Mouse (Mus musculus): ENCODE results near the gene Kcnj3. TPM values are rescaled to one million over a fixed set of nuclear protein-coding genes. Genes with fewer than 3 reads are reported as not detected.

Gene Kcnj3
- polyA plus RNA-seq, 1 experiment from 2014 or later: 7.5 TPM

- H3K4me3 ChIP-seq (replicated peaks; ENCODE audit: low read depth, low read length): no peak overlapping the region
- no peaks in the 10 kb centered on the region for H3K27me3 ChIP-seq (ENCODE audit: control insufficient read depth, insufficient read depth, low read length)
- no peak overlapping the region for H3K4me2 ChIP-seq (ENCODE audit: low read length)
- DNase-seq (peak; percentile 22), ATAC-seq (ENCODE audit: low FRiP score, low TSS enrichment) (no peak)
- WGBS: 63% methylated on average over 4 of the region's 4 CpGs
- no peak overlapping the region for H3K27ac ChIP-seq (replicated peaks; ENCODE audit: low read depth, low read length)
- no peaks in the 10 kb centered on the region for H3K9me3 ChIP-seq (ENCODE audit: control insufficient read depth, low read length)
- H3K36me3 ChIP-seq (ENCODE audit: control insufficient read depth, insufficient read depth, low read length): no peaks in the 10 kb centered on the region
- no peak overlapping the region for H3K9ac ChIP-seq (replicated peaks; ENCODE audit: low read length)
- no peaks in the 10 kb centered on the region for H3K4me1 ChIP-seq (ENCODE audit: control insufficient read depth, insufficient read depth, low read length)
Observed at GRCm38 (mm10) chr2:55558368-55558985, 122.7 kb downstream of the Kcnj3 start.

GRCm38 (mm10) chr2:55569291-55569690 is 133.5 kb downstream of the Kcnj3 start:
- Histone ChIP-seq H3K9ac (replicated peaks; ENCODE audit: low read length) (no peak overlapping the region), H3K9me3 (ENCODE audit: control insufficient read depth, low read length) (no peaks in the 10 kb centered on the region), H3K27me3 (ENCODE audit: control insufficient read depth, insufficient read depth, low read length) (no peaks in the 10 kb centered on the region), H3K27ac (replicated peaks; ENCODE audit: low read depth, low read length) (no peak overlapping the region), H3K36me3 (ENCODE audit: control insufficient read depth, insufficient read depth, low read length) (no peaks in the 10 kb centered on the region), H3K4me1 (ENCODE audit: control insufficient read depth, insufficient read depth, low read length) (no peaks in the 10 kb centered on the region), H3K4me2 (ENCODE audit: low read length) (no peak overlapping the region), H3K4me3 (replicated peaks; ENCODE audit: low read depth, low read length) (no peak overlapping the region)
- 93% methylated on average over 7 of the region's 7 CpGs for WGBS
- no peak for DNase-seq
- no peak for ATAC-seq (ENCODE audit: low FRiP score, low TSS enrichment)

GRCm38 (mm10) chr2:55571425-55571824 is 135.7 kb downstream of the Kcnj3 start:
- DNase-seq: no peak
- H3K9ac ChIP-seq (replicated peaks; ENCODE audit: low read length): no peak overlapping the region
- H3K4me3 ChIP-seq (replicated peaks; ENCODE audit: low read depth, low read length): no peak overlapping the region
- 80% methylated on average over 3 of the region's 3 CpGs for WGBS
- no peaks in the 10 kb centered on the region for H3K27me3 ChIP-seq (ENCODE audit: control insufficient read depth, insufficient read depth, low read length)
- H3K36me3 ChIP-seq (ENCODE audit: control insufficient read depth, insufficient read depth, low read length): no peaks in the 10 kb centered on the region
- H3K27ac ChIP-seq (replicated peaks; ENCODE audit: low read depth, low read length): no peak overlapping the region
- ATAC-seq (ENCODE audit: low FRiP score, low TSS enrichment): no peak
- no peak overlapping the region for H3K4me2 ChIP-seq (ENCODE audit: low read length)
- H3K4me1 ChIP-seq (ENCODE audit: control insufficient read depth, insufficient read depth, low read length): no peaks in the 10 kb centered on the region
- no peaks in the 10 kb centered on the region for H3K9me3 ChIP-seq (ENCODE audit: control insufficient read depth, low read length)

DNA sequence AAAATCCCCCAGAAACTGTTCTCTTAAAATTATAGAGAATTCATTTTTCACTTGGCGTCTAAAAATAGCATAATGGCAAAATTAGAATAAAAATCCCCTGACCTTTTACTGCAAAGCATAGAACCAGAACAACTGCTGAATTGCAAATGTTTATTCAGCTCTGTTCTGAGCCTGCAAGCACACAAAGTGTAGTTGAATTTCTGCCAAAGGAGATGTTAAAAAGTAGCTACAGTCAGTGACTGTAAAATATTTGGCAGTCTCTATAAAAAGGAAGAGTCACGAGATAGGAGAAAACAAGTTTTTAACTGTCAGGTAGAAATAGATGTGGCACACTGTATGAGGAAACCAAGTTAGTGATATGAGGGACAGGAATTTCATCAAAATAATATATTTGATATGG is 144.5 kb downstream of the Kcnj3 start:
- H3K27me3 ChIP-seq (ENCODE audit: control insufficient read depth, insufficient read depth, low read length): no peaks in the 10 kb centered on the region
- no peak overlapping the region for H3K9ac ChIP-seq (replicated peaks; ENCODE audit: low read length)
- no peak overlapping the region for H3K4me3 ChIP-seq (replicated peaks; ENCODE audit: low read depth, low read length)
- no peak overlapping the region for H3K27ac ChIP-seq (replicated peaks; ENCODE audit: low read depth, low read length)
- no peaks in the 10 kb centered on the region for H3K9me3 ChIP-seq (ENCODE audit: control insufficient read depth, low read length)
- WGBS: 67% methylated on average over 2 of the region's 2 CpGs
- no peak overlapping the region for H3K4me2 ChIP-seq (ENCODE audit: low read length)
- DNase-seq (peak; percentile 32), ATAC-seq (ENCODE audit: low FRiP score, low TSS enrichment) (no peak; the same call in 1 of the 2 replicates)
- no peaks in the 10 kb centered on the region for H3K4me1 ChIP-seq (ENCODE audit: control insufficient read depth, insufficient read depth, low read length)
- H3K36me3 ChIP-seq (ENCODE audit: control insufficient read depth, insufficient read depth, low read length): no peaks in the 10 kb centered on the region

DNA sequence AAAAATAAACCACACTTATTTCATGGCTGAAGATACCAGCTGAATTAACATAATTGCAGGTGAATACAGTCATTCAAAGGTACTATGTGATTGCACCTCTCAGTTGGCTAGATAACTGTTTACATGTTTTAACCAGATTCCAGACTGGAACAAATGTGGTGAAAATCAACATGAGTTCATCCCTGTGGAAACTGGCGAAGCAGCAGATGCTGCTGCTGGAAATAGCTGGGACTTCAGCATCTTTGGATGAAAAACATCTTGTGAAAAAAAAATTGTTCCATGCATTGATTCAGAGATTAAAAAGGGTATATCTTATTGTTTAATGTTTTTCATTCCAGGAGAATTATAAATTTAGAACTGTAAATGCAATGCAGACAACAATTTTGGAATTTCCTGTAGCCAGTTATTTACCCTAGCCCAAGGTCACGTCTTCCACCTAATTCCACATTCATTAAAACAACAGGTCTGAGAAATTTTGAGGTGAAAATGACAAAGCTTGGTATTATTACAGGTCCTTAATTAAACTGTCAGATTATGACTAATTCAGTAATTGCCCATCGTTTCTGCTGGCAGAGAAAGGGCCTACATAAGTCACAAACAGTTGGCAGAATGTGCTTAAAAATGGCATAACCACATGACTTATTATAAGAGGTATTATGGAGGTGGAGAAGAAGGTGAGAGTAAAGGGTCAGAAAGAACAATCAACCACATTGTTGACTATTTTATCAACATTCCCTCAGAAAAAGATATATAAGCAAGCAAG is 155.6 kb downstream of the Kcnj3 start:
- Histone ChIP-seq H3K4me2 (ENCODE audit: low read length) (no peak overlapping the region), H3K36me3 (ENCODE audit: control insufficient read depth, insufficient read depth, low read length) (no peaks in the 10 kb centered on the region), H3K4me1 (ENCODE audit: control insufficient read depth, insufficient read depth, low read length) (no peaks in the 10 kb centered on the region), H3K27me3 (ENCODE audit: control insufficient read depth, insufficient read depth, low read length) (no peaks in the 10 kb centered on the region), H3K9me3 (ENCODE audit: control insufficient read depth, low read length) (no peaks in the 10 kb centered on the region), H3K4me3 (replicated peaks; ENCODE audit: low read depth, low read length) (no peak overlapping the region), H3K27ac (replicated peaks; ENCODE audit: low read depth, low read length) (no peak overlapping the region), H3K9ac (replicated peaks; ENCODE audit: low read length) (no peak overlapping the region)
- 78% methylated on average over 3 of the region's 3 CpGs for WGBS
- ATAC-seq (ENCODE audit: low FRiP score, low TSS enrichment) (no peak), DNase-seq (no peak)

Data from midbrain, embryonic 14.5 days (tissue).